Mouse (Mus musculus) liver (tissue): ENCODE data around the gene Ifit2.
"Not testable (repeated sequence)": the region's sequence is repeated elsewhere in the genome, so short reads cannot be mapped to it uniquely, and the experiment has no call there.

Experiments
- DNase-seq: peaks from one replicate; pipeline ENCODE4 v3.0.0-alpha.2; 2020; ENCODE audit warnings: mixed read lengths

The Ifit2 gene

GRCm38 (mm10) chr19:34599250-34599649 lies 48.8 kb downstream of the Ifit2 start:
- DNase-seq = not testable (repeated sequence)

GRCm38 (mm10) chr19:34601888-34602287 lies 51.4 kb downstream of the Ifit2 start, which contains the start of gene Ifit1bl1:
Gene Ifit1bl1 (minus strand): TSS chr19:34601956.
- DNase-seq = not testable (repeated sequence)

- DNase-seq = no peak
Measured at GRCm38 (mm10) chr19:34605472-34605871, 55.0 kb downstream of the Ifit2 start.

- not testable (repeated sequence) for DNase-seq
Measured at GRCm38 (mm10) chr19:34607237-34608051, 57.0 kb downstream of the Ifit2 start, which contains the start of gene Ifit3b. Gene Ifit3b (plus strand): TSS chr19:34607970.

- DNase-seq = not testable (repeated sequence)
Measured at GRCm38 (mm10) chr19:34610118-34610517, 59.6 kb downstream of the Ifit2 start.

GRCm38 (mm10) chr19:34612243-34613001 lies 61.9 kb downstream of the Ifit2 start:
- DNase-seq = not testable (repeated sequence)

GRCm38 (mm10) chr19:34620871-34621270 lies 70.4 kb downstream of the Ifit2 start:
- DNase-seq = no peak

- DNase-seq = no peak
Measured at GRCm38 (mm10) chr19:34623781-34624180, 73.3 kb downstream of the Ifit2 start.

GRCm38 (mm10) chr19:34624663-34625062 lies 74.2 kb downstream of the Ifit2 start:
- no peak for DNase-seq
